Mouse (Mus musculus) brain, embryonic 14.5 days (tissue): ENCODE data around the gene Crtac1.

Source experiments
- CTCF ChIP-seq: fragments of 200-500 bp; IDR thresholded peaks from 2 replicates; pipeline ENCODE4 v1.5.1; 2012; ENCODE audit warnings: inconsistent platforms, mild to moderate bottlenecking, moderate library complexity, borderline replicate concordance; ENCODE audit not compliant: insufficient read depth, insufficient read length; ENCODE audit errors: extremely low read depth
- POLR2A ChIP-seq: fragments of 200-500 bp; IDR thresholded peaks from 2 replicates; pipeline ENCODE4 v1.6.1; 2012; ENCODE audit warnings: mild to moderate bottlenecking, inconsistent platforms, borderline replicate concordance; ENCODE audit not compliant: poor library complexity, insufficient read depth, insufficient read length, severe bottlenecking; ENCODE audit errors: extremely low read depth

GRCm38 (mm10) chr19:42415042-42415441 lies 16.5 kb downstream of the Crtac1 start:
- TF ChIP-seq POLR2A (no peak), CTCF (no peak)
